Mouse (Mus musculus) c-Kit-positive CD71-positive TER-119-positive erythroid progenitor cells, embryonic 14.5 days (primary cell): Measurements from ENCODE around the gene Cep126.

Experiments
- DNase-seq: peaks from one replicate; pipeline ENCODE4 v3.0.0-alpha.2; 2013; ENCODE audit warnings: low spot score

The Cep126 gene

DNA sequence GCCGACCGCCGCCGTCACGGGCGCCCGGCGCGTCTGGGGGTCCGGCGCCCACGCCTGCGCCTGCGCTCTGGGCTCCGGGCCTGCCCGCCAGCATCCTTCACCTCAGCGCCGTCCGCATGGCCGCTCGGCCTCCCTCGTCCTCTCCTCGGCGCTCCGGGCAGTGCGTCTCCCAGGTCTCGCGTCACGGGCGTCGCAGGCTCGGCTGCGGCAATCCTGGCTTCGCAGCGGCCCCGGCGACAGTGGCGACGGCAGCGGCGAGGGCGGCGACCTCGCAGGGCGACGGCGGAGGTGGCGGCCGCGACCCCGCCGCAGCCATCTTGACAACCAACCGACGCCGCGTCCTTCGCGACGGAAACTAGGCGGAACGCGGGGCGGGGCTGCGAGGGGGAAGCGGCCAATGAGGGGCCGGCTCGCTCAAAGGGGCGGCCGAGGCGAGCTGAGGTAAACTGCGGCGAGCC, at the start of gene Cep126:
TSS of gene Cep126 (minus strand) at position 178 of the 458 bp plus-strand sequence.
- peak; percentile 63 for DNase-seq

GRCm38 (mm10) chr9:8179554-8179953, 45.5 kb upstream of the Cep126 start:
- no peak for DNase-seq

DNA sequence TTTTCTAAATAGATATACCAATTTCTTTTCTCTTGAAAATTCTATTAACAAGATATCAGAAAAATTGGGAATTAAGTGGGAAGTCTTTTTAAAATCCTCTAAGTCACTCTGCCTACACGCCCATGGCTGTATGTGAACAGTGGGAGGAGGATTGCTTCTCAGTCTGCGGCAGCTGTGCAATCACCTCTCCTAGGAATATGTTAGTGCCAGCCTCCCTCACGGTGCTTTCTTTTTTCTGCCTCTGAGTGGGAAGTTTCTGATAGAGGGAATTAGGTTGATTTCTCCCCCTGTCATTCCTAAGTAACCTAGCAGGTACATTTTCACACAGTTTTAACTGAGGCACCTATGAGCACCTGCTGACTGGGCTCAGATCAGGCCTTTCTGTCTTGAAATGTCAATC, 43.0 kb upstream of the Cep126 start:
- no peak for DNase-seq

DNA sequence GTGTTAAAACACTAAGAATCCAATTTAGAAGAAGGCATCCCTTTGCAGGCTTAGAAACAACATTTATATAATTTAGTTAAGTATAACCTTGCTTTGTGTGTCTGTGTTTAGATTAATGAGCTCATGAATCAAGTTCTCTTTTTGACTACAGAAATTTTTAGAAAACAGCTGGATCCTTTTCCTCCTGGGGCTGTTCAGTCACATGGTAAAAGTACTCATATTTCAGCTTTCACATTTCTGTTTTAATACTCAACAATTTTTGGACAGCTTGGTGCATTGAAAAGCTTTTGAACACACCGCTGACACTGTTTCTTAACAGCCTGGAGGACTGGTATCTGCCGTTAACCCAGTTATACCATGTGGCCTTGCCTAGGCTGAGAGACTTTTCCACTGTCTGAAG, 22.9 kb upstream of the Cep126 start:
- no peak for DNase-seq

DNA sequence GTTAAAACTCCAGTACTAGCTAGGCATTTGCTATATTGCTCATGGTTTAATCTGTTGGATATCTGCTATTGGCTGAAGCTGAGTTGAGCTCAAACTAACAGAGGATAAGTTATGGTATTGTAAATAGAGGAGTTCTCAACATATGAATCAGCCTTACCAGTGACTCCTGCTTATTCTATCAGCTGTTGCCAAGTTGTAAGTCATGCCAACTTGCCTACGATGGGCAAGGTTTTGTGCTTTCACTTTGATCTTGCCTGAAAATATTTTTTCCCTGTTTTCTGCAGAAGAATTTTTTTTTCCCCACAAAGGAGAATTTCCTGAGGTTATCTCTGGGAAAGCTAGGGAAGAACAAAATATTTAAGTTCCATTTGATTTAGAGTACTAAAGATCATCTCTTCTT, 5.4 kb upstream of the Cep126 start:
- no peak for DNase-seq

- no peak for DNase-seq
Measured at GRCm38 (mm10) chr9:8133586-8134115, 443 bp downstream of the Cep126 start.

DNA sequence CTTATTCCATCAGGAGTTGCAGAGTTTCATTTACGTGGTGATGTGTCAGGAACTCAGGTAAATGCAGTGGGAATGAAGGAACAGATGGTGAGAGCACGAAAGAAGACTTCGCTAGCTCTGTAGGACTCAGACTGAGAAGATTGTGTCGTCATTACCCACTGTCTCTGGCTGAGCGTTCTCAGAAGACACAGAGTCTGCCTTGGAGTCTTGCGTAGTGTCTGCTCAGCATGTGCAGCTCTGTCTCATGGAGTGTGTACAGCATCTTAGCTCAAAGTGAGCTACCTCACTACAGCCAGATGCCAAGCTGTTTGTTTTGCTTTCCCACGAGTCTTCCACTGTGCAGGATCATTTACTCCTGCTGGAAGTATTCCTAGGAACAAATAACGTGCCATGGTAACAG, 10.6 kb downstream of the Cep126 start:
- no peak for DNase-seq

- DNase-seq: no peak
Measured at GRCm38 (mm10) chr9:8114516-8114915, 19.6 kb downstream of the Cep126 start.

- DNase-seq: no peak
Measured at GRCm38 (mm10) chr9:8103050-8103449, 31.0 kb downstream of the Cep126 start.

DNA sequence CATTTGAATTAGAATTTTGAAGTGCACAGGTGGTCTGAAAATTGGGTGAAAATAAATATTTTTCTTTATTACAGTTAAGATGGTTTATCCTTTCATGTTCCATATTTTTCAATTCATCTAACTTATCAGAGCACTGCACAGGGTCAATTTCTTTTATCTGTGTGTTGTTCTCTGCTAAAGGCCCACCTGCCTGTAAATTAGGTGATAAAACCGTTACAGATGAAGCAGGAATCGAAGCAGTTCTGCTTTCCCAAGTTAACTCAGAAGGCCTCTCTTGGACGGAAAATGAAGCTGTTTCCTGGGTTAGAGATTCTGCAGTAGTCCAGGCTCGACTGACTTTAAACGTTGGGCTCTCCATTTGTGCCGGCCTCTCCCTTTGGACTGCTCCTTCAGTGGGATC, 33.1 kb downstream of the Cep126 start:
- DNase-seq: peak; percentile 24

GRCm38 (mm10) chr9:8078882-8079281, 55.2 kb downstream of the Cep126 start:
- no peak for DNase-seq

GRCm38 (mm10) chr9:8074345-8074744, 59.7 kb downstream of the Cep126 start:
- DNase-seq: no peak

- DNase-seq: no peak
Measured at GRCm38 (mm10) chr9:8073203-8073755, 60.8 kb downstream of the Cep126 start.

DNA sequence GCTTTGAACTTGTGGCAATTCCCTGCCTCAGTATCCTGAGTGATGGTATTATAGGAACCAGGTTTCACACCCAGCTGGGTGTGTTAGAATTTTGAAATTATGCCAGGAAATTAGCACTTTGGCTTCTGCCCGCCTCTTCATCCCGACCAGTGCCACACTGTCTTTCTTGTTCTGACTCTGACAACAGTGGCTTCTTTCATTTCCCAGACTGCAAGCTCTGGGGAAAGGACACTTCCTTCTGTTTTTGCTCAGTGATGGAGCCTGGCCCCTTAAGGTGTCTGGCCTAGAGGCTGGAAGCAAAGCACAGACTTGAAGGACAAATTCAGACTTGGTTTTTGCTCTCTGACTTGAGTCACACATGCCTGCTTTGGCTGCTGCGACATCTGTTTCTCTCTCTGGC, 74.5 kb downstream of the Cep126 start:
- DNase-seq: no peak

DNA sequence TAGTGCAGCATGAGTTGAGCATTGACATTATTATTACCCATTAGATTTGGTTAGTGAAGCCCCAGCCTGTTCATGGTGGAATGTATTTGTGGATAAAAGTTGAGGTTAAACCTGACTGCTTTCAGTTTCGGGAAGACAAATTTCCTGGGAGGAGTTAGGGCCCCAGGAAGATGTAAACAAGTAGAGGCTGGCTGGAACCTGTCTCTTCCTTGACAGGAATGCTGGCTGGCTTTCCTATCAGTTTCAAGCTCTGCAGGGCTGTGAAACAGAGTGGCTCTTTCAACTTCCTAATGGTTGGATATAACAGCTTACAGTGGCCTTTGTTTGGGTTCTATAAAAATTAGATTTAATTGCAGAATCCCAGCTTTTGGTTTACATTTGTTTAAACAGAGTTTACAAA, 79.3 kb downstream of the Cep126 start:
- no peak for DNase-seq

GRCm38 (mm10) chr9:8043044-8043387, 91.1 kb downstream of the Cep126 start:
- no peak for DNase-seq

DNA sequence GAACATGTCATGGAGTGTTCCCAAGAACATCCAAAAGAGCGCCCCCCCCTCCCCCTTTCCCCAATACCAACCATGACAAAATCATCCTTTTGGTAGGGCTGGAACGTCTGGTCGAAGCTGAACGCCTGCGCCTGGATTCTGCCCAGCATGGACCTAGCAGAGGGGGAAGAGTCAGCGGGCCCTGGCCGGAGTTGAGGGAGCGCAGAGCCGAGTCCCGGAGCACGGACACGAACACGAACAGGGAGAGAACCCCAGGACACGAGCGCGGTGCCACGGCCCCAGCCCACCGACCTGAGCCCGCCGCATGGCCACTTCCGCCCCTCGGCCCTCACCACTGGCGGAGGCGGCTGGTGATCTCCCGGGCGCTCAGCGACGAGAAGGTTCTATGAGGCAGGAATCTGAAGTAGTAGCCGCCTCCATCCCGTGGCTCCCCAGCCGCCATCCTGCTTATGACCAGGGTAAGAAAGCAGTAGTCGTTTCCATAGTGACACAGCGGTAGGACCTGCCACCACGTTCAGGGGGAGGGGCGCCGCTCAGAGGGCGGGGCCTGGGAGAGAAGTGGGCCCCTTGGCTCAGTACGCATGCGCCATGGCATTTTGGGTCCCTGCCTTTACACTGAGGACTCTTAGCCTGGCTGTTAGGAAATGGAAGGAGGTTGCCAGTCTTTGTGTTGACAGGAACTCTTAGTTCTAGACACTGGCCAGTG, 91.6 kb downstream of the Cep126 start, which contains the start of gene Cfap300:
TSS of gene Cfap300 (minus strand) at position 486 of the 706 bp plus-strand sequence.
- DNase-seq: peak; percentile 91

- DNase-seq: no peak
Measured at GRCm38 (mm10) chr9:8035546-8035945, 98.5 kb downstream of the Cep126 start.

DNA sequence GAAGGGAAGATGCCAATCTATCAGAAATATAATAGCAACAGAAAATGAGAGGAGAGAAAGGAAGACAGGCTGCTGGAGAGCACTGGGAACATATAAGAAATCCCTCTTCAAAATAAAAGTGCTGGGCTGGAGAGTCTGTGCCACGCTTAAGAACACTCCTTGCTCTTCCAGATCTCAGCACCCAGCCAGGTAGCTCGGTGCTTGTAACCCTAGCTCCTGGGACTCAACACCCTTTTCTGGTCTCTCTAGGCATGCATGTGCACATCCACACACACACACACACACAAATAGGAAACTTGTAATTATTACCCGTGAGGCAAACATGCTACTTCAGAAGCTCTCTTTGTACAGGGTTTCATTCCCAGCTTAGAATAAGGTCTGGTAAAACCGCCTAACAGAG, 99.0 kb downstream of the Cep126 start:
- no peak for DNase-seq

- no peak for DNase-seq
Measured at GRCm38 (mm10) chr9:8034143-8034542, 100.0 kb downstream of the Cep126 start.

DNA sequence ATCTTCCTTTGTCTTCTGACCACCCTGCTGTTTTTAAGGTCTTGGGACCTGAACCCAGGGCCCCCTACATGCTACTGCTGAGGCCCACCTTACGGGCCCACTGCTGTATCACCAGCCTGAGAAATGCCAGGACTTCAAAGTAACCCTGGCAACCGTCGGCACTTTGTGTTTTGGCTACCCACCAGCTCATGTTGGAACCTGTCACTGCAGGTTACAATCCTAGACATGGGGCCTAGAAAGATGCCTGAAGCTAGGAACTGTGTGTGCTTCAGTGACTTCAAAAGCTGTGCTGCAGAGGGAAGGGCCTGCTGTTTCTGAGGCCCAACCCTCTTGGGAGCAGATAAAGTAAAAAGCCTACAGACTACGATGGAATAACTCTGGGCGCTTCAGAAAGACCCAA, 101.2 kb downstream of the Cep126 start:
- DNase-seq: no peak
